Mouse (Mus musculus) naive thymus-derived CD4-positive, alpha-beta T cell, adult 2 months (primary cell): Measurements from ENCODE around the gene Ggta1.
A peak's percentile ranks its signal among the peaks of the same experiment; 100 is the strongest.

ENCODE experiments used
- DNase-seq: peaks from one replicate; pipeline ENCODE4 v3.0.0-alpha.2; 2011; ENCODE audit warnings: low read depth

Gene Ggta1

DNA sequence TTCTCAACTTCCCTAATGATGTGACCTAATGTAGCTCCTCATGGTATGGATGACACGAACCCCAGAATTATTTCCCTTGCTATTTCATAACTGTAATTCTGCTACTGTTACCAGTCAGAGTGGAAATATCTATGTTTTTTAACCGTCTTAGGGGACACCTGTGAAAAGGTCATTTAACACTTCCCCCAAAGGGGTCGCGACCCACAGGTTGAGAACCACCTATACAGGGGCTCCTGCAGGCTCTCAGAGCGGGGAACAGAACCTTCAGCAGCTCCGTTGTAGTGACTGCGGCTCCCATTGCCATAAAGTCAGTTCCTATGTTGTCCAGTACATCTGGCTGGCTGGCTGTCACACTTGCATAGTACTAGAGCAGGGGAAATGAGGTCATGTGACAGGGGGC is 62.3 kb downstream of the Ggta1 start:
- DNase-seq = no peak

DNA sequence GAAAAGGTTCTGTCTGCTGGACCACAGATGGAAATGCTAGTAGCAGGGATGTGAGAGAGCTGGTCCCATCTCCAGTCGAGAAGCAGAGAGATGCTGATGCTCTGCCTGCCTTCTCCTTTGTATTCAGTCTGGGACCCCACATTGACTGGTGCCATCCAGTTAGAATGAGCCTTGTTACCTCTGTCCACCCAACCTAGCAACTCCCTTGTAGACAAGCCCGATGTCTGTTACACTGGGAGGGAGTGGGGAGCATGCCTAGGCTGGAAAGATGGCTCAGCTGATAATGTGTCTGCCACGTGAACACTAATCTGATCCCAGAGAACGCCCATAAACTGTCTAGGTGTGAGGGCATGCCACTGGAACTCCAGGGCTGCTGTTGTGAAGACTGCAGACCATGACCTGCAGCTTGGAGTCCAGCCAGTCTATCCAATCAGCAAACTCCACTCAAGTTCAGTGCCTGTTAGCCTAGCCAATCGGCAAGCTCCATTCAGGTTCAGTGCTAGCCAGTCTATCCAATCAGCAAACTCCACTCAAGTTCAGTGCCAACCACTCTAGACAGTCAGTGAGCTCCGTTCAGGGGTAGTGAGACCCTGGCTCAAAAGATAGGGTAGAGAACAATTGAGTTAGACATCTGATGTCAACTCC is 64.7 kb downstream of the Ggta1 start:
- DNase-seq = peak; percentile 12

DNA sequence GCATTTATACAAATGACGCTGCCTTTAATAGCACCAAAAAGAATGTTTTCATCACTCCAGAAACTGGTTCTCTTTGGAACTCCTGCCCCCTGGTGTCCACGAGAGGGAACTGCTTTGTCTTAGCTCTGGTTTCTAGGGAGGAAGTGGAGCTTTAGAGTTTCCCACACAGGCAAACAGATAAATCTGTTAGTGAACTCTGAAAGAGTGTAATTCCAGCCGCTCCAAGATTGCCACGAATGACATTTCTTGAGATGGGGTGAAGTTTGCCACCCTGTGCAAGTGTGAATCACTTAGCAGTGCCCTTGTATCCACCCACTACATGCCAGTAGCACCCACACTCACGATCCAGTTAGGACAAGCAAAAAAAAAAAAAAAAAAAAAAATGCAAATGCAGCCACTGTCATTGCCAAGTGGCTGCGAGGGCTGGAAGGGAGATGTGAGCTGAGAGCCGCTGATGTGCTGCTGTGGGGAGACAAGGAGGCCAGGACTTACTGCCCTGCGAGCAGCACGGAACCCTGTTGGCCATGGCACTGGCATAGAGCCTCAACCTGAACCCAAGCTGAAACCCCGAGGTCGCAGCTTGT is 65.3 kb downstream of the Ggta1 start:
- DNase-seq = peak; percentile 84

DNA sequence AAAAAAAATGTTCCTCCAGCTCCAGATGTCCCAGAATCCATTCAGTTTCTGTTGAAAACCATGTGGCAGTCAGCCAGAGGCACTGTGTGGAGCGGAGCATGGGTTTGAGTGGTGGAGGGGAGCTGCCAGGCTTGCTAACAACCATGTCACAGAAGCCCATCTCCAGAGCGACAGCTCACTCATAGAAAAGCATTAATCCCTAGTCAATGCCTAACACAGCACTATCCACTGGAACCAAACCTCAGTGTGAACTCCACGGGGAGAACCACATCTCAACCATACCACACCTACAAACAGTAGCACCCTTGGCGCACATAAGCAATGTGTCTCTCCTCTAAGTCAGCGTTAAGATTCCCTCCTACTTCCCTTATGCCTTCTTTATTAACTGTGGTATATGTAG is 65.9 kb downstream of the Ggta1 start, which contains the start of gene 4930402F06Rik:
TSS of gene 4930402F06Rik (minus strand) at position 80 of the 400 bp plus-strand sequence.
- no peak for DNase-seq

DNA sequence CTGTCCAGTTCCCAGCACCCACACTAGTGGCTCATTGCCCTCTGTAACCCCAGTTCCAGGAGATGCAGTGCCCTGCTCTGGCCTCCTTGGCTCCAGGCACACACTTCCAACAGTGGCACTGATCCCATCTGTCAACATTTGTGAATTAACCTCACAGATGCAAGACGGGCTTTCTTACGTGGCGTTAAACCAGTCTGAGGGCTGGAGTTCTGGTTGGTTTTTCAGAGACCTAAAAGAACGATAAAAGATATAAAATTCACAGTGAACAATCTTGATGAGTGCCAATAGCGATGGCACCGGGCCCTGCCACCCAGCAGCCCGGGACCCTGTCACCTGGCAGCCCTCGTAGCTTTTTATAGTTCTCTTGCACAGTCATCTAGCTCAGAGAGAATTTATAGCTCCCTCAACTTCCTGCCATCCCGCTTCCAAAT is 77.6 kb downstream of the Ggta1 start:
- DNase-seq = no peak

DNA sequence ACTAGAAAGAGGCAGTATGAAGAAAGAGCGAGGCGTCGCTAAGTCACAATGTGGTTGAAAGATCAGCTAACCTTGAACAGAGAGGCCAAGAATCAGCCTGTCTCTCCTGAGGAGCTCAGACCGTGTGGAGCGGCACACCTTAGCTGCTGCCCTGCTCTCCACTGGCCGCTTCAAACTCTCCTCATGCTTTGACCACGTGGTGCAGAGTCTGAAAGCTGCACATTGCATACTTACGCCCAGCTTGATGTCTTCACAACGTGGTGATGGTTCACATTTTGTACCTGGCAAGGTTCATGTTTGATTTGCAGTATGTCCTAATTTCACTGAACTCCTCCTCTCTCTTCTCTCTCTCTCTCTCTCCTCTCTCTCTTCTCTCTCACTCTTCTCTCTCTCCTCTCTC is 83.7 kb downstream of the Ggta1 start:
- no peak for DNase-seq

DNA sequence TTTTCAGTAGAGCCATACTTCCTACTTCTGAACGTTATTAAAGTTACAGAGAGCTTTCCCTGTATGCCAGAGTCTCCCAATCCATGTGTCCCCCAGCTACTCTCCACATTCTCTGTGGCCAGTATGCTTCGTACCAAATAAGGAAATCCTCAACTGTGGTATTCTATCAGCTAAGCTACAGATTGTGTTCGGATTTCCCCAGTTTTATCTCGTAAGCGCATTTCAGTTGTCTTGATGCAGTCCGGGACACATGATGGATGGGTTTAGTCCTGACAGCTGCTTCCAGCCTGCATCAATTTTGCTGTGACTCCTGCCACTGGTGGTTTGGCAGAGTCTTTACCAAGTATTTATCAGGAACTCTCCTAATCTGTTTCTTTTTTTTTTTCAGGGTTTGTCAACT is 85.4 kb downstream of the Ggta1 start:
- DNase-seq = no peak

DNA sequence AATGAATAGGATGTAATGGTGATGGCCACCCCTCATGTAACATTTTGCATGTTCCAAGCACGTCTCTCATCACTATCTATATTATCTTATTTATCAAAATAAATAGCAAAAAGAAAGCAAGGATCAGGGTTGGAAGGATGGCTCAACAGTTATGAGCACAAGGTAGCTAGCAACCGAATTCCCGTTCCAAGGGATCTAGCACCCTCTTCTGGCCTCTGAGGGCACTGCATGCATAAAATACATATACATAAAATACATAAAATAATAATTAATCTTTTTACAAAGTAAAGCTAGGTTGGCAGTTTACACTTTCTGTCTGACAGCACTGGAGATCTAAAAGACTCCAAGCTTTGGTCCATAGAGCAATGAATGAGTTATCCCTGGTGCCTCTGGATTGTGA is 90.0 kb downstream of the Ggta1 start:
- peak; percentile 27 for DNase-seq

DNA sequence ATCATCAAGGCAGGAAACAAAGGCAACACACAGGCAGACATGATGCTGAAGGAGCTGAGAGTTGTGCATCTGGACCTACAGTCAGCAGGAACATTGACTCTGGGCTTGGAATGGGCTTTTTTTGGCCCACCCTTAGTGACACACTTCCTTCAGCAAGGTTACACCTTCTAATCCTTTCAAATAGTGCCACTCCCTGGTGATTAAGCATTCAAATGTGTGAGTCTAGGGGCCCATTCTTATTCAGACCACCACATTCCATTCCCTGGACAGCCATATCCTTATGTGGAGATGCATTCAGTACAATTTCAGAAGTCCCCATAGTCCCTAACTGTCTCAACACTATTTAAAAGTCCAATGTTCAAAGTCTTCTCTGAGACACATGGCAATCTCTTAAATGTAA is 92.3 kb downstream of the Ggta1 start:
- no peak for DNase-seq

DNA sequence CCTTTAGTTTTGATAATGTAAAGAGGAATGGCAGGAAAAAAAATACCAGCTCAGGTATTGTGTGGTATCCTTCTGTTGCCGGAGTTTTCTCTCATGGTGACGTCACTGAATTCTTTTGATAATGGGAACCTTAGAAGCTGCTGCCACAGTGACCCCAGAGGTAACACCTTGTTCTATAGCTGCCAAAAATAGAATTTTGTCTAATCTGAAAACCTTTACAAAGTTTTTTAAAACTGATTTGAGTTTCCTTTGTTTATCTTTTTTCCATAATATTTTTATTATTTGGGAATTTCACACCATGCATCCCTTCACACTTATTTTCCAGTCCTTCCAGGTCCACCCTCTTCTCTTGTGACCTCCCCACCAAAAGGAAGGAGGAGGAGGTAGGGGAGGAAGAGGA is 95.4 kb downstream of the Ggta1 start, which contains the start of gene 4930568D16Rik:
TSS of gene 4930568D16Rik (minus strand) at position 101 of the 400 bp plus-strand sequence.
- DNase-seq = no peak
